Mouse (Mus musculus) lung, adult 18-20 months (tissue): ENCODE results near the gene Myod1.
A peak's percentile ranks its signal among the peaks of the same experiment; 100 is the strongest.

Source experiments
- DNase-seq, 2 experiments: peaks; one replicate each; pipeline ENCODE4 v3.0.0; 2022; ENCODE audit warnings: mixed read lengths in 2 of 2

The Myod1 gene

GRCm38 (mm10) chr7:46376172-46377007 lies at the start of gene Myod1:
Myod1 (plus strand) TSS chr7:46376474.
- DNase-seq, result no peak

GRCm38 (mm10) chr7:46327896-46328295 lies 48.4 kb upstream of the Myod1 start:
- DNase-seq, result no peak

GRCm38 (mm10) chr7:46337397-46337796 lies 38.9 kb upstream of the Myod1 start:
- DNase-seq, result no peak

- DNase-seq, result no peak
Observed at GRCm38 (mm10) chr7:46339818-46340217, 36.5 kb upstream of the Myod1 start.

- no peak for DNase-seq
Observed at GRCm38 (mm10) chr7:46340295-46340694, 36.0 kb upstream of the Myod1 start.

GRCm38 (mm10) chr7:46341471-46341870 lies 34.8 kb upstream of the Myod1 start:
- DNase-seq, result no peak

- no peak for DNase-seq
Observed at GRCm38 (mm10) chr7:46347692-46348091, 28.6 kb upstream of the Myod1 start.

GRCm38 (mm10) chr7:46348813-46349212 lies 27.5 kb upstream of the Myod1 start:
- DNase-seq, result no peak

- DNase-seq, result no peak
Observed at GRCm38 (mm10) chr7:46350119-46350702, 26.1 kb upstream of the Myod1 start.

GRCm38 (mm10) chr7:46352748-46353147 lies 23.5 kb upstream of the Myod1 start:
- no peak for DNase-seq

- no peak for DNase-seq
Observed at GRCm38 (mm10) chr7:46353216-46353615, 23.1 kb upstream of the Myod1 start.

- no peak for DNase-seq
Observed at GRCm38 (mm10) chr7:46353875-46354274, 22.4 kb upstream of the Myod1 start.

- no peak for DNase-seq
Observed at GRCm38 (mm10) chr7:46361776-46362175, 14.5 kb upstream of the Myod1 start.

- DNase-seq, result no peak
Observed at GRCm38 (mm10) chr7:46364154-46364553, 12.1 kb upstream of the Myod1 start.

GRCm38 (mm10) chr7:46365810-46366209 lies 10.5 kb upstream of the Myod1 start:
- DNase-seq, result no peak

GRCm38 (mm10) chr7:46371104-46371503 lies 5.2 kb upstream of the Myod1 start:
- DNase-seq, result no peak

- no peak for DNase-seq
Observed at GRCm38 (mm10) chr7:46377008-46377346, 703 bp downstream of the Myod1 start.

- no peak for DNase-seq
Observed at GRCm38 (mm10) chr7:46378123-46378522, 1.8 kb downstream of the Myod1 start.

- DNase-seq, result peak; percentile 23 to 28
Observed at GRCm38 (mm10) chr7:46378983-46379382, 2.7 kb downstream of the Myod1 start.

- DNase-seq, result no peak
Observed at GRCm38 (mm10) chr7:46380625-46381024, 4.4 kb downstream of the Myod1 start.

- DNase-seq, result no peak
Observed at GRCm38 (mm10) chr7:46387430-46387829, 11.2 kb downstream of the Myod1 start.

GRCm38 (mm10) chr7:46389456-46390085 lies 13.3 kb downstream of the Myod1 start:
- DNase-seq, result no peak

GRCm38 (mm10) chr7:46390226-46390625 lies 14.0 kb downstream of the Myod1 start:
- DNase-seq, result no peak

GRCm38 (mm10) chr7:46391701-46392100 lies 15.4 kb downstream of the Myod1 start:
- DNase-seq, result no peak
